Mouse (Mus musculus) embryonic stem cell, embryonic (primary cell): ENCODE measurements at regions not wholly inside any gene's neighbourhood (a gene's known extent, or its start where the extent isn't known, plus 50 kb on each side); places are given as distances from the start of the nearest gene placed in this dataset.
"Not testable (repeated sequence)": the region's sequence is repeated elsewhere in the genome, so short reads cannot be mapped to it uniquely, and the experiment has no call there.

ENCODE experiments used
- CTCF ChIA-PET, 4 experiments: fragments of 300-600 bp in 2 of 4; fragments of 350-600 bp in 2 of 4; sonication (Branson Sonifier 250); formaldehyde crosslinking; loops; one replicate each; lab custom pipeline; 2022; ENCODE audit warnings: inconsistent platforms in 2 of 4; lab: Charles Lee
- POLR2A ChIA-PET, 4 experiments: fragments of 300-600 bp in 2 of 4; fragments of 350-600 bp in 2 of 4; sonication (Branson Sonifier 250); formaldehyde crosslinking; loops; one replicate each; lab custom pipeline; 2022; ENCODE audit warnings: antibody characterized with exemption in 4 of 4, inconsistent platforms in 1 of 4; lab: Charles Lee

GRCm38 (mm10) chr8:118209301-118209700, 74.2 kb upstream of the Cdh13 start:
- POLR2A ChIA-PET, CTCF ChIA-PET: not testable (repeated sequence)

DNA sequence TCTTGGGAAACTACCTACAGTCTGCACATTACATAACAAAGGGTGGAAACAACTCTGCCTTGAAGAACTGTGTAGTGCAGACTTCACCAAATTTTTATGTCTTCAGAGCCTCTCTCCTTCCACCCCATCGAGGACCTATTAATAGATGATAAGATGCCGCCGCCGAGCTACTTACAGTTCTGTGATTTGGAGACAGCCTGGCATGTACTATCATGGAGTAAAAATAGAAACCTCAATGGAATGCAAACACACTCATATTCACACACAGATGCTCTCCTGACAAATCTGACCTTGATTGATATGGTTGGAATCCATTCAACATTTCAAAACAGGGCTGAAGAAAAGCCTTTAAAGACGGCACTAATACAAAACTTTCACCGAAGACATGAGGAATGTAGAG, 92.7 kb upstream of the Cdh13 start:
- POLR2A ChIA-PET: no interaction called here

GRCm38 (mm10) chr8:118189226-118189625, 94.3 kb upstream of the Cdh13 start:
- CTCF ChIA-PET: interaction anchor here in 1 of 4 experiments (0.6 kb wide), 1 partner anchor 64 kb away, joined by 4 read pairs; no protein-coding TSS in a partner anchor
- POLR2A ChIA-PET: no interaction called here

More for the DNA sequence above, 92.7 kb upstream of the Cdh13 start:
- CTCF ChIA-PET: no interaction called here

GRCm38 (mm10) chr8:118169001-118169413, 114.5 kb upstream of the Cdh13 start:
- ChIA-PET CTCF (interaction anchor here in 3 of 4 experiments (0.6 to 1.0 kb wide), 4 partner anchors 42 to 1326 kb away, joined by 3 to 5 read pairs (median 4); no protein-coding TSS in a partner anchor), POLR2A (no interaction called here)

- ChIA-PET CTCF (interaction anchor here in 2 of 4 experiments (0.6 to 0.7 kb wide), 2 partner anchors 112 to 386 kb away, joined by 3 to 8 read pairs; no protein-coding TSS in a partner anchor), POLR2A (no interaction called here)
These were observed 121.4 kb upstream of the Cdh13 start for GRCm38 (mm10) chr8:118162171-118162570.

GRCm38 (mm10) chr8:118147359-118148205, 136.0 kb upstream of the Cdh13 start:
- CTCF ChIA-PET: no interaction called here
- POLR2A ChIA-PET: no interaction called here

DNA sequence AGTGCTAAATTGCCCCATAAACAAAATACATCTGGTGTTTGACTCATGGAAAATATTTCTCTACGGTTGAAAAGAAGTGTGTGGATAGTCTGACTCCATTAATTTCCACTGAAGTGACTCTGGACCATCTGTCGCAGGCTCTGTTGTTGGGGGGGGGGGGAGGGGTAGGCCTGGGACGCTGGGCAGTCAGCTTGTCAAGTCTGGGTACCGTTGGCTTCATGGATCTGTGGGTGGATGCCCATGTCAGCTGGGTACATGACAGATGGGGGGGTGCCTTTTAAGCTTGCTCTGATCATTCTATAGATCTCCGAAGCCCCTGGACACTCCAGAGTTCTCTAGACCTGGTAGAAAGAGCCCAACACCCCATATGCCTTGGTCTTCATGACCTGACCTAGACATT, 139.0 kb upstream of the Cdh13 start:
- POLR2A ChIA-PET: interaction anchor here in 2 of 4 experiments (0.5 to 0.6 kb wide), 2 partner anchors 379 to 939 kb away, joined by 3 to 4 read pairs; no protein-coding TSS in a partner anchor
- CTCF ChIA-PET: no interaction called here

- ChIA-PET CTCF (interaction anchor here in 1 of 4 experiments (1.0 kb wide), 1 partner anchor 449 kb away, joined by 3 read pairs; no protein-coding TSS in a partner anchor), POLR2A (interaction anchor here in 1 of 4 experiments (0.8 kb wide), 1 partner anchor 29 kb away, joined by 3 read pairs; no protein-coding TSS in a partner anchor)
These were observed 141.2 kb upstream of the Cdh13 start for GRCm38 (mm10) chr8:118142311-118142710.

GRCm38 (mm10) chr8:118139928-118140327, 143.6 kb upstream of the Cdh13 start:
- CTCF ChIA-PET: no interaction called here
- POLR2A ChIA-PET: interaction anchor here in 1 of 4 experiments (0.7 kb wide), 1 partner anchor 942 kb away, joined by 7 read pairs; no protein-coding TSS in a partner anchor

GRCm38 (mm10) chr8:118137846-118138245, 145.7 kb upstream of the Cdh13 start:
- ChIA-PET POLR2A (no interaction called here), CTCF (interaction anchor here in 1 of 4 experiments (0.7 kb wide), 1 partner anchor 1194 kb away, joined by 9 read pairs; no protein-coding TSS in a partner anchor)

- ChIA-PET CTCF (interaction anchor here in 1 of 4 experiments (1.1 kb wide), 1 partner anchor 20 kb away, joined by 3 read pairs; no protein-coding TSS in a partner anchor), POLR2A (no interaction called here)
These were observed 158.5 kb upstream of the Cdh13 start for GRCm38 (mm10) chr8:118124993-118125392.

DNA sequence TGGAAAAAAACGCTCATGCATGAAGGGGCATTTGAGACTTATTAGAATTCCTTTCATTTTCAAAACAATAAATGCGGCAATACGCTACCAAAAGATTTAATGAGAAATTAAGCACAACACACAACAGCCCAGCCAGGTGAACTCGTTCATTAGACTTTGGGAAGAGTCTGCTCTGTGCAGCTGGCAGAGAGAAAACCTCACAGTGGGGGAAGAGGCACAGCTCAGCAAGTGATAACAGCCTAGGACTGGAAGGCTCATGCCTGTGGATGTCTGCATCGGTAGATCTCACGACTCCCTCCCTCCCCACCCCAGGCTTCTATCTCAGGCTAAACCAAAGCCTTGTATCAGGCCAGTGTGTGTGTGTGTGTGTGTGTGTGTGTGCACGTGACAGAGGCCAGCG, 169.3 kb upstream of the Cdh13 start:
- POLR2A ChIA-PET: no interaction called here
- CTCF ChIA-PET: no interaction called here

GRCm38 (mm10) chr8:118104464-118105050, 179.0 kb upstream of the Cdh13 start:
- CTCF ChIA-PET: interaction anchor here in 1 of 4 experiments (1.1 kb wide), 1 partner anchor 21 kb away, joined by 3 read pairs; no protein-coding TSS in a partner anchor
- POLR2A ChIA-PET: no interaction called here

GRCm38 (mm10) chr8:118101346-118101745, 182.2 kb upstream of the Cdh13 start:
- ChIA-PET POLR2A (no interaction called here), CTCF (no interaction called here)

DNA sequence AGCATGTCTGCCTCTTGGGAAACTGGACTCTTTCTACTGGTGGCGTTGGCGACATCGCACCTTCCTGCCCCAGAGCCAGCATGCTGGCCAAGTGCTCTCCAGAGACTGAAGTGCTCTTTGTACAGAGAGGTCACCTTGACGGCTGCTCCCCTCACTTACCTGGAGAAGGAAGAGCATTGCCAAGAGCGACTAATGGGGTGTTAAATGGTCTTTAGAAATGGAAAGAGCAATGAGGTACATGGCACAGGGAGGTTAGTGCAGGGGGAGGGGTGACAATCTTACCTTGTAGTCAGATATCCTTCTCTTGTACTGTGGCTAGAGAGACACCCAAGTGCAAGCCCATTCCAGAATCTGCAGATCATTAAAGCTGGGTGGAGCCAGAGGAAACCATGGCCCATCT, 220.8 kb upstream of the Cdh13 start:
- POLR2A ChIA-PET: interaction anchor here in 1 of 4 experiments (1.3 kb wide), 1 partner anchor 35 kb away, joined by 3 read pairs; no protein-coding TSS in a partner anchor
- CTCF ChIA-PET: no interaction called here

- ChIA-PET CTCF (no interaction called here), POLR2A (interaction anchor here in 1 of 4 experiments (0.6 kb wide), 1 partner anchor 1336 kb away, joined by 4 read pairs; no protein-coding TSS in a partner anchor)
These were observed 226.8 kb upstream of the Cdh13 start for GRCm38 (mm10) chr8:118056781-118057180.

- ChIA-PET POLR2A (no interaction called here), CTCF (no interaction called here)
These were observed 228.0 kb upstream of the Cdh13 start for GRCm38 (mm10) chr8:118055536-118055935.

GRCm38 (mm10) chr8:118050386-118050785, 233.1 kb upstream of the Cdh13 start:
- POLR2A ChIA-PET: interaction anchor here in 1 of 4 experiments (0.7 kb wide), 1 partner anchor 289 kb away, joined by 3 read pairs; no protein-coding TSS in a partner anchor
- CTCF ChIA-PET: no interaction called here

GRCm38 (mm10) chr8:118042253-118042860, 240.6 kb upstream of the Mphosph6 start:
- ChIA-PET CTCF (no interaction called here), POLR2A (interaction anchor here in 1 of 4 experiments (0.7 kb wide), 1 partner anchor 71 kb away, joined by 3 read pairs; no protein-coding TSS in a partner anchor)
